Mouse (Mus musculus) cerebellum, adult 2 months (tissue): ENCODE measurements around the gene Fxn.

Experiments used
- CTCF ChIP-seq: fragments of 200-500 bp; IDR thresholded peaks from 2 replicates; pipeline ENCODE4 v1.5.1; 2011; ENCODE audit warnings: low read depth, mild to moderate bottlenecking, control low read depth, low read length, moderate library complexity, borderline replicate concordance; ENCODE audit not compliant: insufficient read depth
- POLR2A ChIP-seq: fragments of 200-500 bp; IDR thresholded peaks from 2 replicates; pipeline ENCODE4 v1.6.1; 2011; ENCODE audit warnings: low read length, control low read depth, borderline replicate concordance; ENCODE audit not compliant: insufficient read depth

- no peak for TF ChIP-seq POLR2A
- no peak for TF ChIP-seq CTCF
Measured at GRCm38 (mm10) chr19:24281288-24281980, 1.0 kb upstream of the Fxn start.
